Mouse (Mus musculus) hindbrain, embryonic 10.5 days (tissue): ENCODE data around the gene Tecpr1. TPM values are rescaled to one million over a fixed set of nuclear protein-coding genes. Genes with fewer than 3 reads are reported as not detected.

Experiments
- DNase-seq: peaks from one replicate; pipeline ENCODE4 v3.0.0-alpha.2; 2017; ENCODE audit warnings: low spot score
- H3K27ac ChIP-seq: fragments of 300-500 bp; sonication (generic); 2 replicates; pipeline ENCODE4 v1.5.1; 2016; ENCODE audit warnings: mild to moderate bottlenecking, moderate library complexity
- H3K27me3 ChIP-seq: fragments of 300-500 bp; sonication (generic); 2 replicates; pipeline ENCODE4 v1.6.1; 2016; ENCODE audit warnings: mild to moderate bottlenecking; ENCODE audit not compliant: poor library complexity, insufficient read depth, severe bottlenecking
- H3K36me3 ChIP-seq: fragments of 300-500 bp; sonication (generic); 2 replicates; pipeline ENCODE4 v1.6.1; 2016; ENCODE audit warnings: mild to moderate bottlenecking, moderate library complexity
- H3K4me1 ChIP-seq: fragments of 300-500 bp; sonication (generic); replicated peaks from 2 replicates; pipeline ENCODE4 v1.6.1; 2016; ENCODE audit warnings: mild to moderate bottlenecking
- H3K4me3 ChIP-seq: fragments of 300-500 bp; sonication (generic); 2 replicates; pipeline ENCODE4 v1.5.1; 2016; ENCODE audit warnings: mild to moderate bottlenecking, moderate library complexity
- H3K9me3 ChIP-seq: fragments of 300-500 bp; sonication (generic); 2 replicates; pipeline ENCODE4 v1.6.1; 2016; ENCODE audit warnings: mild to moderate bottlenecking, moderate library complexity
- WGBS: fragments of 180-500 bp; shearing (Covaris S2); methylation state at CpG from one replicate; pipeline ENCODE4 v1.1.7; 2016; 5-methylcytosine and 5-hydroxymethylcytosine counted together
- polyA plus RNA-seq: library from polyadenylated mRNA; unstranded; fragments of >200 nt; fragmentation: Nextera tagmentation; extraction: Ambion mirVana; gene quantifications from 2 replicates; pipeline ENCODE4 v1.2.1, GENCODE M21; 2016

Tecpr1 gene
- polyA plus RNA-seq = 23.4 and 24.7 TPM in 2 replicates

DNA sequence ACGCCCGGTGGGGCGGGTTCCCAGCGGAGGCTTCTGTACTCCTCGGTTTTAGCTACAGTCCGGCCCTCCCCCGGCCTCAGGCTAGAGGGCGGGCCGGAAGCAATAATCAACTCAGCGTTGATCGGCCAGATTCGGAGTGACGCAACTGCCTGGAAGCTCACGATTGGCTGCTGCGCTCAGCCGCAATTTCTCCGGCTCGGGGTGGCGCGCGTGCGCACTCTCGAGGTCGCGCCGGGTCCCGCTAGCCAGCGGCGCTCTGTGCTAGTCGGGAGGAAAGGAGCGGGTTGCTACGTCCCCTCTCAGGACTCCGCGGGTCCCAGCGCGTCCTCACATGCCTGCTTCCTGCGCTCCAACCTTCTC is at the start of gene Tecpr1:
TSS of gene Tecpr1 (minus strand) at position 113 of the 360 bp plus-strand sequence.
- H3K36me3 ChIP-seq = 0 out of 2 replicates have a peak, but pooled peaks cover under 1% of the 10 kb centered on the region
- H3K4me1 ChIP-seq = peaks cover 41% of the 10 kb centered on the region
- peak; percentile 95 for DNase-seq
- WGBS = under 1% methylated on average over 37 of the region's 37 CpGs
- H3K27ac ChIP-seq = peak within 1 kb of the TSS; percentile 87
- H3K9me3 ChIP-seq = no peaks in the 10 kb centered on the region
- H3K4me3 ChIP-seq = peak within 1 kb of the TSS; percentile 75
- H3K27me3 ChIP-seq = 0 out of 2 replicates have a peak, but pooled peaks cover 4% of the 10 kb centered on the region

GRCm38 (mm10) chr5:144271772-144272171 is 48.4 kb upstream of the Tecpr1 start:
- H3K4me1 ChIP-seq = peaks cover 10% of the 10 kb centered on the region; the same call in 1 of the 2 replicates
- WGBS = 65% methylated on average over 5 of the region's 5 CpGs
- H3K27me3 ChIP-seq = no peaks in the 10 kb centered on the region
- DNase-seq = no peak
- peaks cover 39% of the 10 kb centered on the region for H3K36me3 ChIP-seq
- H3K4me3 ChIP-seq = no peak overlapping the region
- no peak overlapping the region for H3K27ac ChIP-seq
- H3K9me3 ChIP-seq = no peaks in the 10 kb centered on the region

GRCm38 (mm10) chr5:144271118-144271517 is 47.7 kb upstream of the Tecpr1 start:
- no peaks in the 10 kb centered on the region for H3K27me3 ChIP-seq
- 89% methylated on average over 3 of the region's 3 CpGs for WGBS
- no peak overlapping the region for H3K4me3 ChIP-seq
- H3K4me1 ChIP-seq = peaks cover 10% of the 10 kb centered on the region; the same call in 1 of the 2 replicates
- DNase-seq = no peak
- H3K36me3 ChIP-seq = peaks cover 45% of the 10 kb centered on the region
- H3K27ac ChIP-seq = no peak overlapping the region
- H3K9me3 ChIP-seq = no peaks in the 10 kb centered on the region

DNA sequence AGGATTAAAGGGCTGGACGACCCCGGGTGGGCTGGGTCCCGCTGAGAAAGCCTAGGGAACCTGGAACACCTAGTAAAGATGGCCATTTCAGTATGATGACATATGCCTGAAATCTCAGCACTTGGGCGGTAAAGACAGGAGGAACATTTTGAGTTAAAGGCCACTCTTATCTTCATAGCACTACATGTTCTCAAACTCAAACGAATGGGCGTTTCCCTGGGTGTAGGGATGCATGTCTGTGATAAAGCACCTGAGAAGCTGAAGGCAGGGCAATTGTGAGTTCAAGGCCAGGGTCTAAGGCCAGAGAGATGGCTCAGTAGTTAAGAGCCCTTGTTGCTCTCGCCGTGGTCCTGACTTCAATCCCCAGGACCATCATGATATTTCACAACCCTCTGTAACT is 47.0 kb upstream of the Tecpr1 start:
- Histone ChIP-seq H3K9me3 (no peaks in the 10 kb centered on the region), H3K4me1 (peaks cover 7% of the 10 kb centered on the region; the same call in 1 of the 2 replicates), H3K27me3 (no peaks in the 10 kb centered on the region), H3K36me3 (peaks cover 50% of the 10 kb centered on the region), H3K27ac (no peak overlapping the region), H3K4me3 (no peak overlapping the region)
- whole genome bisulfite sequencing = 92% methylated on average over 8 of the region's 8 CpGs
- DNase-seq = no peak

DNA sequence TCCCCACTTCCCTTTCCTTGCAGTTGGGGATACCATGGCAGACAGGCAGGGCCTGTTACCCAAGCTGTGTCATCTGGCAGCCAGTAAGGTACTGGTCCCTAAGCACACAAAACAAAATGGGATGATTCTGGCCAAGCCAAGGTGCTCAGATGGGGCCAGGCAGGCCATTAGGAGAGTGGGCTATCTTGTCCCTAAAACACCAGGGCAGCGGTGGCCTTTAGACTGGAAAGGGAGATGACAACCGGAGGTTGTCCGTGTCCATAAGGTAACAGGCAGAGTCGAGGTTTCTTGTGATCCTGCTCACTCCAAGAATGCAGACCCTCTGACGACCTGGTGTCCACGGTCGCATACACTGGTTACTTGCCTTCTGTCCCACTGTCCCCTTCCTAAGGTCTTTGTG is 46.5 kb upstream of the Tecpr1 start:
- Histone ChIP-seq H3K4me1 (peaks cover 6% of the 10 kb centered on the region; the same call in 1 of the 2 replicates), H3K4me3 (no peak overlapping the region), H3K36me3 (peaks cover 55% of the 10 kb centered on the region), H3K9me3 (no peaks in the 10 kb centered on the region), H3K27me3 (no peaks in the 10 kb centered on the region), H3K27ac (no peak overlapping the region)
- 95% methylated on average over 7 of the region's 7 CpGs for WGBS
- no peak for DNase-seq

GRCm38 (mm10) chr5:144267535-144268241 is 44.3 kb upstream of the Tecpr1 start:
- Histone ChIP-seq H3K36me3 (peaks cover 75% of the 10 kb centered on the region), H3K4me3 (no peak overlapping the region)

DNA sequence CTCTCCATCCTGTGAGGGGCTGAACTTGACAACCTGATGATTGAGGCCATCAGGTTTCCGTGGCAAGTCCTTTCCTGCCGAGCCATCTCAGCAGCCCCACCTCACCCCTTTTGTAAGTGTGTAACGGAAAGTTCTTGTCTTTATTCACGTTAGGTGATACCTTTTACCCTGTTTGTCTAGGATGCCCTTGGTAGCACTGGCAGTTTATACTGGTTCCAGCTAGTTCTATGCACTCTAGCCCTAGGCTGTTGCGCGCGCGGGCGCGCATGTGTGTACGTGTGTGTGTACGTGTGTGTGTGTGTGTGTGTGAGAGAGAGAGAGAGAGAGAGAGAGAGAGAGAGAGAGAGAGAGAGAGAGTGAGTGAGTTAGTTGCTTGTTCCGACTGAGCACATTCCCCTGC is 40.1 kb upstream of the Tecpr1 start:
- Histone ChIP-seq H3K36me3 (peaks cover 91% of the 10 kb centered on the region), H3K4me3 (no peak overlapping the region), H3K4me1 (peaks cover 33% of the 10 kb centered on the region), H3K27ac (no peak overlapping the region), H3K9me3 (no peaks in the 10 kb centered on the region), H3K27me3 (no peaks in the 10 kb centered on the region)
- 88% methylated on average over 13 of the region's 13 CpGs for WGBS
- DNase-seq = no peak

More at GRCm38 (mm10) chr5:144267535-144268241, 44.3 kb upstream of the Tecpr1 start:
- Histone ChIP-seq H3K4me1 (peaks cover 6% of the 10 kb centered on the region; the same call in 1 of the 2 replicates), H3K27me3 (no peaks in the 10 kb centered on the region), H3K27ac (no peak overlapping the region), H3K9me3 (no peaks in the 10 kb centered on the region)
- no peak for DNase-seq
- WGBS = 88% methylated on average over 8 of the region's 8 CpGs

DNA sequence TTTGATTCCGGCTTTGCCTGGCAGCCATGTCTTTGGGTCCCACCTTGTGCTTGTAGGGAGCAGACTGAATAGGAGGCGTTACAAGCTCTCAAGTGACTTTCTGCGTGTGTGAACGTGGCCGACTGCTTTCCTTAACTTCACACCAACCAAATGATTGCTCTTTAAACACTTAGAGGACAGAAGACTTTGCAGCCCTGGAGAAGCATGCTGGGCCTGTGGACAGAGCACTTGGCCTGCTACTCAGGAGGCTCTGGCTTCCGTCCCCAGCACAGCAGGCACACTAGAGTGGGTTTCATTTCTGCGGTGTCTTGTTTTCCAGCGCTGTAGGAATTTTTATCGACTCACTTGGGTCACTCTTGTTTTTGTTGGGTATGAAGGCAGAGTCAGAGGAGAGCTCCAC is 39.7 kb upstream of the Tecpr1 start:
- Histone ChIP-seq H3K4me3 (no peak overlapping the region), H3K27ac (no peak overlapping the region), H3K9me3 (no peaks in the 10 kb centered on the region), H3K27me3 (no peaks in the 10 kb centered on the region), H3K4me1 (peaks cover 38% of the 10 kb centered on the region), H3K36me3 (peaks cover 91% of the 10 kb centered on the region)
- WGBS = 79% methylated on average over 9 of the region's 9 CpGs
- no peak for DNase-seq

DNA sequence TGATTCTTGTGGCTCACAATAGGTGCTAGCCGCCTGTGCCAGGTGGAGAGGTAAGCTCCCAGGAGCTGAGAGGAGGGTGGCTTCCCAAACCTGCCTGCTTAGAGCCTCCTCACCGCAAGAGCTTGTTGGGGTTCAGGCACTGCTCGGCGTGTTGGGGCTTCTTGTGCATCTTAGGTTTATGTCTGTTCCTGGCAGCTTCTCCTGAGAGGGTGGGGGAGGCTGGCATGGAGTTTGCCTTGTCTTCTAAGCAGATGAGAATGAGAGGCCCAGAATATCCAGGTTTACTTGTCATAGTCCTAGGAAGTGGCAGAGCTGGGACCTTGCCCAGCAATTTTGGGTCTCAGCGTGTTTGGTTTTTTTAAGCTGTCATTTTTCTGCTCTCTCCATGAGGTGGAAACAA is 38.4 kb upstream of the Tecpr1 start:
- WGBS = 93% methylated on average over 5 of the region's 5 CpGs
- H3K27me3 ChIP-seq = no peaks in the 10 kb centered on the region
- no peaks in the 10 kb centered on the region for H3K9me3 ChIP-seq
- H3K36me3 ChIP-seq = peaks cover 89% of the 10 kb centered on the region
- peaks cover 50% of the 10 kb centered on the region for H3K4me1 ChIP-seq
- DNase-seq = no peak
- H3K4me3 ChIP-seq = no peak overlapping the region
- H3K27ac ChIP-seq = no peak overlapping the region

DNA sequence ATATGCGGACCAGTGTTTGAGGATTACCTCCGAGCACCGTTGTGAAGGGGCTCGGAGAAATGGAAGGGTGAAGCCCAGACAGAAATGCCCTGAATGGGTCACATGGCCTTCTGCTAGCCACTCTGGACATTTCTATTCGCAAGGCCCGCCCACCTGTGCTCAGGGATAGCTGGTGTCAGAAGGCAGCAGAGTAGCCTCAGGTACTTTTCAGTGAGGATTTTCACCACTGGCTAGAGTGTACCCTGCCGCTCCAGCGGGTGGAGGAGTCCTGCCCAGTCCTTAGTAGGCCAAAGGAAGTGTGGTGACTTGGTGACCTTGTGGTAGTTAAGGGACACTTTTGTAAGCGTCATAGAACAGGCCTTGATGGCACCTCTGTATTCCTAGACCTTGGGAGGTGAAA is 37.9 kb upstream of the Tecpr1 start:
- H3K4me1 ChIP-seq = peaks cover 55% of the 10 kb centered on the region
- no peak overlapping the region for H3K4me3 ChIP-seq
- H3K27me3 ChIP-seq = no peaks in the 10 kb centered on the region
- H3K36me3 ChIP-seq = peaks cover 83% of the 10 kb centered on the region
- no peak for DNase-seq
- 86% methylated on average over 9 of the region's 9 CpGs for WGBS
- H3K27ac ChIP-seq = no peak overlapping the region
- no peaks in the 10 kb centered on the region for H3K9me3 ChIP-seq

- 82% methylated on average over 8 of the region's 8 CpGs for WGBS
- no peak for DNase-seq
- Histone ChIP-seq H3K9me3 (no peaks in the 10 kb centered on the region), H3K27me3 (no peaks in the 10 kb centered on the region), H3K4me3 (no peak overlapping the region), H3K27ac (no peak overlapping the region), H3K36me3 (peaks cover 76% of the 10 kb centered on the region), H3K4me1 (peaks cover 55% of the 10 kb centered on the region)
Measured at GRCm38 (mm10) chr5:144260464-144260863, 37.0 kb upstream of the Tecpr1 start.

GRCm38 (mm10) chr5:144259228-144259627 is 35.8 kb upstream of the Tecpr1 start:
- 77% methylated on average over 6 of the region's 6 CpGs for WGBS
- Histone ChIP-seq H3K9me3 (no peaks in the 10 kb centered on the region), H3K27ac (no peak overlapping the region; the same call in 1 of the 2 replicates), H3K27me3 (no peaks in the 10 kb centered on the region), H3K4me1 (peaks cover 55% of the 10 kb centered on the region), H3K4me3 (no peak overlapping the region), H3K36me3 (peaks cover 64% of the 10 kb centered on the region)
- DNase-seq = no peak

GRCm38 (mm10) chr5:144258687-144259086 is 35.3 kb upstream of the Tecpr1 start:
- peaks cover 57% of the 10 kb centered on the region for H3K4me1 ChIP-seq
- peak overlapping the region; percentile 98 for H3K27ac ChIP-seq
- no peaks in the 10 kb centered on the region for H3K27me3 ChIP-seq
- H3K36me3 ChIP-seq = peaks cover 61% of the 10 kb centered on the region
- no peak for DNase-seq
- H3K4me3 ChIP-seq = peak overlapping the region; percentile 99
- H3K9me3 ChIP-seq = no peaks in the 10 kb centered on the region
- WGBS = 14% methylated on average over 2 of the region's 2 CpGs
